Mouse (Mus musculus) gastrocnemius, adult 8-10 months (tissue): Measurements from ENCODE around the gene Gipr. TPM values are rescaled to one million over a fixed set of nuclear protein-coding genes. Genes with fewer than 3 reads are reported as not detected.
A peak's percentile ranks its signal among the peaks of the same experiment; 100 is the strongest.

ENCODE experiments used
- microRNA-seq: library from miRNA; unstranded; fragments of <30 nt; microRNA quantifications from one replicate; pipeline ENCODE4 v1.2.0, GENCODE M21; 2022
- total RNA-seq, 4 experiments: library from RNA; stranded (reverse); gene quantifications; 2 replicates each; pipeline ENCODE4 v1.2.4; 2022

The Gipr gene
- total RNA-seq, 4 experiments from 2014 or later, result 0.13 TPM; not detected in 3

Small RNA genes lying within 50 kb of the gene (microRNA-seq; reads per million reads assigned to microRNA genes)
- 107 reads per million, percentile 51 among the genes with 10 or more reads in this experiment for gene Mir330

Other genes with a start within 250 kb of the Gipr start
- gene Nova2, start 240.2 kb downstream of the Gipr start, total RNA-seq, result 1 to 10 TPM in 1 of 4 experiments, under 1 TPM in 3; 0.63 to 1.4 (median 0.97) TPM
- gene Nanos2, start 178.7 kb downstream of the Gipr start, total RNA-seq, result not detected
- 10 to 100 TPM in 2 of 4 experiments, 1 to 10 TPM in 2; 8.0 to 10.6 (median 9.9) TPM for gene Mypop, start 174.9 kb downstream of the Gipr start, total RNA-seq
- gene Irf2bp1, start 162.1 kb downstream of the Gipr start, total RNA-seq, result 10 to 100 TPM; 19.3 to 20.7 (median 19.7) TPM
- gene Foxa3, start 142.6 kb downstream of the Gipr start, total RNA-seq, result not detected
- gene Sympk, start 141.8 kb downstream of the Gipr start, total RNA-seq, result 10 to 100 TPM; 70.2 to 93.3 (median 83.6) TPM
- gene Rsph6a, start 111.4 kb downstream of the Gipr start, total RNA-seq, result not detected
- gene Dmwd, start 89.9 kb downstream of the Gipr start, total RNA-seq, result 10 to 100 TPM; 34.9 to 41.8 (median 39.9) TPM
- 100 to 1,000 TPM; 235 to 255 (median 240) TPM for gene Dmpk, start 82.3 kb downstream of the Gipr start, total RNA-seq
- gene Six5, start 71.5 kb downstream of the Gipr start, total RNA-seq, result 1 to 10 TPM; 1.5 to 2.0 (median 1.7) TPM
- not detected for gene Gm4969, start 47.8 kb downstream of the Gipr start, total RNA-seq
- 1 to 10 TPM; 2.2 to 2.9 (median 2.3) TPM for gene Fbxo46, start 46.3 kb downstream of the Gipr start, total RNA-seq
- gene Qpctl, start 16.8 kb downstream of the Gipr start, total RNA-seq, result 1 to 10 TPM; 1.6 to 2.3 (median 1.9) TPM
- 10 to 100 TPM; 50.6 to 59.4 (median 57.3) TPM for gene Snrpd2, start 16.4 kb downstream of the Gipr start, total RNA-seq
- gene Eml2, start 10.3 kb upstream of the Gipr start, total RNA-seq, result 10 to 100 TPM; 10.9 to 15.9 (median 12.9) TPM
- 1 to 10 TPM in 3 of 4 experiments, under 1 TPM in 1; 0.72 to 1.7 (median 1.2) TPM for gene Gpr4, start 46.4 kb upstream of the Gipr start, total RNA-seq
- gene Opa3, start 62.2 kb upstream of the Gipr start, total RNA-seq, result 10 to 100 TPM; 36.1 to 52.8 (median 43.3) TPM
- gene Vasp, start 105.7 kb upstream of the Gipr start, total RNA-seq, result 10 to 100 TPM in 3 of 4 experiments, 1 to 10 TPM in 1; 7.1 to 19.7 (median 15.0) TPM
- gene Ppm1n, start 113.9 kb upstream of the Gipr start, total RNA-seq, result under 1 TPM in 2 of 4 experiments, not detected in 2; 0.40 to 0.80 TPM
- gene Rtn2, start 116.5 kb upstream of the Gipr start, total RNA-seq, result 1,000 to 10,000 TPM; 1,093 to 1,223 (median 1,133) TPM
- gene Fosb, start 143.9 kb upstream of the Gipr start, total RNA-seq, result under 1 TPM; 0.16 to 0.86 (median 0.30) TPM
- 10 to 100 TPM; 27.1 to 33.7 (median 28.7) TPM for gene Ercc1, start 178.7 kb upstream of the Gipr start, total RNA-seq
- gene Cd3eap, start 193.4 kb upstream of the Gipr start, total RNA-seq, result 10 to 100 TPM in 3 of 4 experiments, 1 to 10 TPM in 1; 8.9 to 13.9 (median 11.2) TPM
- 1 to 10 TPM; 2.8 to 6.3 (median 4.1) TPM for gene Ppp1r13l, start 193.6 kb upstream of the Gipr start, total RNA-seq
- gene Ercc2, start 215.9 kb upstream of the Gipr start, total RNA-seq, result 10 to 100 TPM in 2 of 4 experiments, 1 to 10 TPM in 2; 7.5 to 14.9 (median 10.4) TPM
- gene Klc3, start 238.0 kb upstream of the Gipr start, total RNA-seq, result under 1 TPM in 3 of 4 experiments, not detected in 1; 0.21 to 0.40 (median 0.24) TPM
- over 10,000 TPM; 38,224 to 44,934 (median 40,442) TPM for gene Ckm, start 238.6 kb upstream of the Gipr start, total RNA-seq